Mouse (Mus musculus): Measurements from ENCODE around the gene Slc31a1.

Slc31a1 gene

DNA sequence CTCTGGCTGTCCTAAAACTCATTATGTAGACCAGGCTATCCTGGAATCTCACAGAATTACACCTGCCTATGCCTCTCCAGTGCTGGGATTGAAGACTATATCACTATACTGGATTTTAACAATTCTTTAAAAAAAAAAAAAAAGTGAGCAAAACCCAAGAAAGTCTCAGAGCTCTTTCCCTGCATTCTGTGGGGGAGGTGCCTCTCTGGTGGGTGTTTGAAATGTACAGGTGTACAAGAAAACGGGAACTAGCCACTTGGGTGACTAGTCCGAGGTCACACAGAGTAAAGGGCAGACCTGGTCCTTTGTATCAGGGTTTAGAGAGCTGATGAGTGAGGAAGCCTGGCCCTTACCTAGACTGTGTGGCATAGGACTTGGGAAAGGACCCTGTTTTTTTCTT, 1.9 kb downstream of the Slc31a1 start:
- no peak for DNase-seq (ENCODE audit: low read depth, low spot score)

DNA sequence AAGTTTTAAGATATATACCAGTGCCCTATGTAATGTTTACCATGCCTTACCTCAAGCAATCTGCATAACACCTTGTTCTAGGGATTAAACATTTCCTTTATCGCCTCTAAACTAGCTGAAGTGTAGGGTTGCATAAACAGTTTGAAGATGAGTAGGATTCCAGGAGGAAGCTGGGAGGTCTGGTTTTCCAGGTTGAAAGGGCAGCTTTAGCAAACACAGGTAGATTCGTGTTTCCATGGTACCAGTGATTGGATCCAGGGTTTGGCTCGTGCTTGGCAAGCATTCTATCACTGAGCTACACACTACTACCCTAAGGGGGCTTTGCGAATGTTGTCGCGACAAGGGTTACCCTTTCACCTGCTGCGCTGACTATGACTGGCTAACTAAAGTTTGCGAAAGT, 3.8 kb downstream of the Slc31a1 start:
- no peak for DNase-seq (ENCODE audit: low read depth, low spot score)

DNA sequence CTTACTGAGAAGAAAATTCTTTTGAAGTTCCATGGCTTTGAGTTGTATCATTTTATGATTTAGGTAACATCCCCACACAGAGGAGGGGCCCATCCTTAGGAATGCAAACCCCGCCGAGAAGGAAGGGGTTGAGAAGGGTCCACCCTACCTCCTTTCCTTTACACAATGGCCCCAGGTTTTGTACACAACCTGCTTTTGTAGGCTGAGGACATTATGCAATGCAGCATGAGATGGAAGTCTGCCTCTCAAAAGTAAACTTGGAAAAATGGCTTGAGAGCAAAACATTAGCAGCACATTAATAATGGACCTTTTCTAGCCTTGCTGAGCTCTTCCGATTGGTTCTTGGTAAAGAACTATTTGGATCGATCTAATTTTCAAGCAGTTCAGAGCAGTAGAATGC, 5.8 kb downstream of the Slc31a1 start:
- DNase-seq (ENCODE audit: low read depth, low spot score): no peak

DNA sequence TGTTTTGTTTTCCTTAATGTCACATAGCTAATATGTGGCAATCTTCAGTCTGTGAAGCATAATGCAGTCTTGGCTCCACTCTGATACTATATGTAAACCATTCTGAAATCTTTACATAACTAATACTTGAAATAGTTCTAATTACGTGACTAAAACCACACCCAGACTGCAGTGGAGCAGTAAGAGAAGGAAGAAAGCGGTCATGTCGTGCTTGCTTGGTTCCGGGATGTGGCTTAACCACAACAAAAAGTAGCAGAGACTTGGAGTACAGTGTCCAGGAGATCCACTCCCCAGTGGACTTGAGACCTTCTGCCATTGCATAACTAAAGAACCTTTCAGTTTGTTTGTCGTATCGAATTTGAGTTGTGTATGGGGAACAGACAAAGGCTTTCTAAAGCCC, 7.1 kb downstream of the Slc31a1 start:
- DNase-seq (ENCODE audit: low read depth, low spot score): no peak

DNA sequence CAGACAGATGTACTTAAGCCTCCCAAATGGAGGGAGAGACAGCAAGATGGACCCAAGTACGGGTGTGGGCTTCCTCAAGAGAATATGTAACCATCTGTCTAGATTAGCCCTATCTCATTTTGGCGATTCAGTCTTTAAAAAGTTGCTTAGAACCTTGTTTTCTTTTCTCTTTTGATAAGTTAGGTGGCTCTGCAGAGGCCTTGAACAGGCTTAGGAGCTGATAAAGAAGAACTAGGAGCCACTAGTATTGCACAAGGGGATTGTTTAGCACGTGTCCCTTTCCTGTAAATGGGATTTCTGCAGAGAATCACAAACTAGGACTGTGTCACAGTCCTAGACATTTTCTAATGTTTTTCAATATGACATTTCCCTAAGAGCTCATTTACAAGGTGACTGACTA, 8.6 kb downstream of the Slc31a1 start:
- DNase-seq (ENCODE audit: low read depth, low spot score): no peak

DNA sequence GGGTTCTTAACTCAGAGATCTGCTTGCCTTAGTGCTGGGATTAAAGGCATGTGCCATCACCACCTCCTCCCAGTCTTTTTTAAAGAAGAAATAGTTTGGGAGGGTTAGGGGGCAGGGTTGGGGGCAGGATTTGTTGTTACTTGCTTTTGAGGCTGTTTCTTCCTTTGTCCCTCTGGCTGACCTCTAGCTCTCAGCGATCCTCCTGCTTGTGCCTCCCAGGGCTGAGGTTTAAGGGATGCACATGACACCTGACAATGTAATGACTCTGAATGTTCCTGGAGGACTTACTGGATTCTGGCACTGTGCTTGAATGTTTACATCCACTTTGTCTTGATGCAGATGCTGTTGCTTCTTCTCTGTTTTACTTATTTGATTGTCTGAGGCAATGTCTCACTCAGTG, 11.9 kb downstream of the Slc31a1 start:
- no peak for DNase-seq (ENCODE audit: low read depth, low spot score)

DNA sequence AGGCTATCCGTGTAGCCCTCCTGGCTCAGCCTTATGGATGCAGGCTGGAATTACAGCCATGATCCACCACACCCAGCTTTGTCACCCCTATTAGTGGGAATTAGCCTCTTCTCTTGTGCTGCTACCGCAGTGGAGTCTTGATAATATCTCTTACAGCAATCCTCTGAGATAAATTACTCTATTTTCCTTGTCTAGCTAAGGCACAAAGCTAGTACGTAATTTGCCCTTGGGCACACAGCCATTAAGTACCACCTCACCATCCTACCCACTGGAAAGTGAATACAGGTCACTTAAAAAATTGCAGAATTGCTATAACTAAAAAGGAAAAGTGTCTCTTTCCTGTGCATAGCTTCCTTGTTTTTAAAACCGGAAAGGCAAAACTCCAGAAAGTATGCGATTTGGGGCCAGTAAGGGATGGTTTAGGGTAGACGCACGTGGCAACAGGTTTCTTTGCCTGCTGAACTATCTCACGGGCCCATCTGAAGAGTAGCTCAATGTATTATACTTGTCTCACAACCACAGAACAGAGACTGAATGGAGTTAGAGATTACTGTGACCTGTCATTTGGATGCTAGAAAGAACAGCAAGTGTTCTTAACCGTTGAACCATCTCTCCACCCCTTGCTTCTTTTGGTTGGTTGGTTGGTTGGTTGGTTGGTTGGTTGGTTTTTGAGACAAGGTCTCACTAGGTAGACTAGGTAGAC, 12.4 kb downstream of the Slc31a1 start:
- DNase-seq (ENCODE audit: low read depth, low spot score): no peak

DNA sequence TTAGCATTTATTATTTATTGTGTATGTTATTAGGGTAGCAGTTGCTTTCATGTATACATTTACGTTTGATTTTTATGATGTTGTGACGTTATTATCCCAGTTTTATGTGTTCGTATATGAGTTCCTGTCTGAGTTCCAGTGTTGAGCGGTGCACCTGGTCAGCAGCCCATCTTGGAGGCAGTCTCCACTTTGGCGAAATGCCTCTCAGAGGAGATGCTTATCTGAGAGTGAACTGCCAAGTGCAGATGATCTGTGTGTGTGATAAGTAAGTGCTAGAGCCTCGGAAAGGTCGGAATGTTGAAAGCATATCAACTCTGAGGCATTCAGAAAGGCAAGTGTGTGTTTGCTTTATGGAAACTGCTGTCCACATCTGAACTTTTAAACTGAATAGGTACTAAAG, 13.1 kb downstream of the Slc31a1 start:
- no peak for DNase-seq (ENCODE audit: low read depth, low spot score)

DNA sequence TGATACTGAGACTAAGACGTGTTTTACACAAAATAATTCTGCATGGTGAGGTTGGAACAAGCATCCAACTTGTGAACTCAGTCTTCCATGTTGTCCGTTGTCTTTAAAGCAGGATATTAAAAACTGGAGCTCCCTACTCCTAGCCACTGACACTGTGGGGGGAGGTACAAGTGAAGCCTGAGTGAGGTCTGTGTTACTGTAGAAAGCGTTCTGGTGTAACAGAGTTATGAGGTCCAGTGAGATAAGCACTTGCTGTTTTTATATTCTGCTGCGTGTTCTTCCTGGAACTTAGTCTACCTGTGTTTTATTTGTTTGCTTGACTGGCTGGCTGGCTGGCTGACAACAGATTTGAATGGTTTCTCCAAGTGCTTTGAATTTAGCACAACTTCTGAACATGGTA, 13.8 kb downstream of the Slc31a1 start:
- DNase-seq (ENCODE audit: low read depth, low spot score): no peak

DNA sequence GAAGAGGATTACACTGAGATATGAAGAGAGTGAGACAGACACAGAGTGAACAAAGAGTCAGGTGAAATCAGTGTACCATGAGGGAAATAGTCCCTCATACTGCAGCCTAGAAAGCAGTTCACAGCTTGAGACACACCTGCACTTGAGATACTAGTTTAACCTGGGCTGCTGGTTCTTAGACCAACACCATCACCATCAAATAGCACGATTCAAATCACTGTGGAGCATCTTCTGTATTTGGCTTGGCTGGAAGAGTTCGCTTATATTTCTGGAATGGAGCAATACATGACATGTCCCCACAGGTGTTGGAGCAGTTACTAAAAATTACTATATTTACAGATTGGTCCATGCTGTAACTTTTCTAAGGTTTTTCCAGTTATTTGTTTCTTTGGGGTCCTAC, 15.6 kb downstream of the Slc31a1 start:
- no peak for DNase-seq (ENCODE audit: low read depth, low spot score)

DNA sequence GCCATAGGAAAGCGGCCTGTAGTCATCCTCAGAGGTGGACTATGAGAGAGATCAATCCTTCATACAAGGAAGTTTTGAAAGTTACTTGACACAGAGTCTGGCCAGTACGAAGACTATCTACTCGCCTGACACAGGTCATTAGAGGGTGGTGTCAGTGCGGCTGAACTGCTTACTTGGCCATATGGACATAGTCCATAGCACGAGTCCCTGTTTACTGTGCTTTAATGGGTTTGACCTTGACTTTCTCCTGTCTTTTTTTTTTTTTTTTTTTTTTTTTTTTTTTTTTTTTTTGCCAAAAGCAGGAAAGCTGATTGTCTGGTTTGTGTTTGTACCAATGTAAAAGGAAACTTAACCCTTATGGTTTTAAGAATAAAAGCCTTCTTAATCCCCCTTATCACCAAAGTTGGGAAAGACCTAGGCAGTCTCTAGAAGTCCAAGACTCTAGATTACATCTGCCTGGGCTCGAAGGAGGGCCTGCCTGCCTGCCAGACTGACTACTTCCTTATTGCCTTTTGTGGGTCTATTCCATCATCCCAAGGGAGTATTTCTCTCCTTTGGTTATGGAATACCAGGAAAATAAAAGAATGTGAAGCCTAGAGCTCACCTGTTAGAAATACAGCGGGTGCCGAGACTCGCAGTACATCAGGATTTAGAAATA, 19.3 kb downstream of the Slc31a1 start:
- DNase-seq (ENCODE audit: low read depth, low spot score): no peak

DNA sequence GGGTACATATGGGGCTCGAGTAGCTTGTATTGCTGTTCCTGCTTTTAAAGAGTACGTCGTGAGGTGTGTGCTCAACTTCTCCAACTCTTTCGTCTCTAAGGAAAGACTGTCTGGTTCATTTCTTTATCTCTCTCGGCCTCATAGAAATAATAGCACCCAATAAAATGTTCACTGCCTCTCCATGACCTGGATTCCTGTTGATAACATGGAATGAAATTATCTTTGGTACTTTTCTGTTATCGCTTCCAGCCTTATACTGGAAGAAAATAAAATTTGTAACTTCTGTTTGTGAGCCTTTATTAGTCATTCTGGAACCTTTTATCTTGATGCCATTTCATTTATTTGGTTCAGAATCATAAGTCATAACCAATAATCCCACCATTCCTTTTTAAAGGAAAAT, 22.7 kb downstream of the Slc31a1 start:
- no peak for DNase-seq (ENCODE audit: low read depth, low spot score)

DNA sequence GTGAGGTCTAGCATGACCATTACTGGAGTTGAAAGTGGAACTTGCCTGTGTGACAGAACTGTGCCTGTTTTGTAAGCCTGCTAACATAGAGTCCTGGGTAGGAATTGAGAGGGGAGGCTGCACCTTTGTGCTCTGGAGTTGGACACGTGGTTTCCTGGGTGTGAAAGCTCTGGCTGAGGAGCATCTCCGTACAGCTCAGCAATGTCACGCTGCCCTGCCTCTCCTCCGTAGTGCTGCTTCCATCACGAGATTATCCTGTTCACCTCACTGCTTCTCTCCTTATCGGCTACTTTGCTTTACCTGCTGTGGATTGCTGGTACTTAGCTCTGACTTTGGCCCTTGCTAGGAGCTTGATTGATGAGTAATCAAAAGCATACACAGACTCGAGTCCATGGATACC, 23.2 kb downstream of the Slc31a1 start:
- no peak for DNase-seq (ENCODE audit: low read depth, low spot score)

DNA sequence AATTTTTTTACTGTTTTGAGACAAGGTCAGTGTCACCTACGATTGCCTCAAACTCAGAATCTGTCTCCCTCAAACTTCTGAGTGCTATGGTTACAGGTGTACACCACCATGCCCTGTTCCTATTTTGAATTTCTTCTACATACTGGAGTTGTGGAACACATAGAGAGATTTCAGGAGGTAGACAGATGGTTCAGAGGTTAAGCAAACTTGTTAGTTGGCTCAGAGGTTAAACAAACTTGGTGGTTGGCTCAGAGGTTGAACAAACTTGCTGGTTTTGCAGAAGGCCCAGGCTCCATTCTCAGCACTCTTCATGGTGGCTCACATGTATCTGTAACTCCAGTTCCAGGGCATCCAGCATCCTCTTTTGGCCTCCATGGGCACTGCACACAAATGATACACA, 23.6 kb downstream of the Slc31a1 start:
- no peak for DNase-seq (ENCODE audit: low read depth, low spot score)

DNA sequence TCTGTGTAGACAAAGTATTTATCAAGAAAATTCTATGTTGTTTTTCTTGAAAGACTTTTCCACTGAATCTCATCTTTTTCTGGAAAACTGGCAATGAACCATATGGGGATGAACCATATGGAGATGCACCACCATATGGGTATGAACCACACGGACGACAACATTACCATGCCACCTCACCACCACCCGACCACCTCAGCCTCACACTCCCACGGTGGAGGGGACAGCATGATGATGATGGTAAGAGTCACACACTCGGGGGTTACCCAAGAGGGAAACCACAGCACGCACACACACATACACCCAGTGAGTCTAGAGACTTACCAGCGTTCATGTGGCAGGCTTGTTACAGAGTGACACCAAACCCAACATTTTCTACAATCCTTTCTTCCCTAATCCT, 24.9 kb downstream of the Slc31a1 start:
- no peak for DNase-seq (ENCODE audit: low read depth, low spot score)

DNA sequence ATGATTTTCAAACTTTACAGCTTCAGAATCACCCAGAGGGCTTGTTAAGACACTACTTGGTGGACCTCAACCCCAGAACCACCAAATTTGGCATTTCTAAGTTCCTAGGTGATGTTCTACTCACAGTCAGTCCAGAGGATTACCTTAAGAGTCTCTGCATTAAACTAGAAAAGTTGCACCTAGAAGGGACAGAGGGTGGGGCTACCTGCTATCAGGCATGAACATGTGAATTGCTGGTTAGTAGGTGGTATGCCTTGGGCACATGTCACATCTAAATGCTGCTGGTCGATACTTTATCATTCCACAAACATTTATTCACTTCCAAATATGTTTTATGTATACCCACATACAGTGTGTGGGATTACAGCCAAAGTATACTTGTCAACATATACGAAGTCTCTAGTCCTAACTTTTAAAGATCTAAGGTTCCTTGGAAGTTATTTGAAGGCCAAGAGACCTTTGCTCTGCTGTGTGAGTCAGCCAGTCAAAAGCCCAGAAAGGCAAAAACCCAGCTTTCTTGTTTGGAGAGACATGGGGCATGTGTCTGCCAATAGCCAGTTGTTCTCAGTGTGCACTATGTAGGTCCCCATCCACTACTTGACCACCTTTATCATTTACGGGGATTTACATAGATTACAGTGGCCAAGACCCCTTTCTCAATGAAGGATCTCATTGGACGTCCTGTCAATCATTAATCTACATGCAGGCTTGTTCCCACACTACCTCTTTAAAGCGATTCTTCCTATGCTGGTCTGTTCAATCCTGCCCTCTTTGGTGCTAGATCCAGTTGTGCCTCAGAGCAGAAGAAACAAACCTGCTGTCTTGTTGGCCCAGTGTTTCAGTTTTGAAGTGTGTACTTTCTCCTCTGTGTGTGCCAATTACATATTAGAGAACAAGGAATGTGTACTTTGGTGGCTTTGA, 29.3 kb downstream of the Slc31a1 start:
- DNase-seq (ENCODE audit: low read depth, low spot score): no peak

DNA sequence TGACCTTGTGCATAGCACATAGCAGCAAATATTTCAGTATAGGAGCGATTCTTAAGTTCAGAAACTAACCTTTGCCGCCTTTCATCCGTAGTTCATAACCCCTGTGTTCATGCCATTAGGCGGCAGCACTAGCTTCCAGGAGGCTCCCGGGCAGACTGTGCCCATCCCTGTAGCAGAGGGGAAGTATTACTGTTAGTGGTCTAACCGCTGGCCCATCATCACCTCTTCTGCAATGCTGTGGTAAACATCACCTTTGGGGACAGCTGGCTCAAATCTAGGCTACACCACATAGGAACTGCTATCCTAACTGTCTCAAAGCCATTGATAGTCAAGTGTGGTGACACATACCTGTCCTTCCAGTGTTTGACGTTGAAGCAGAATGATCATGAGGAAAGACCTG, 31.4 kb downstream of the Slc31a1 start:
- DNase-seq (ENCODE audit: low read depth, low spot score): no peak

DNA sequence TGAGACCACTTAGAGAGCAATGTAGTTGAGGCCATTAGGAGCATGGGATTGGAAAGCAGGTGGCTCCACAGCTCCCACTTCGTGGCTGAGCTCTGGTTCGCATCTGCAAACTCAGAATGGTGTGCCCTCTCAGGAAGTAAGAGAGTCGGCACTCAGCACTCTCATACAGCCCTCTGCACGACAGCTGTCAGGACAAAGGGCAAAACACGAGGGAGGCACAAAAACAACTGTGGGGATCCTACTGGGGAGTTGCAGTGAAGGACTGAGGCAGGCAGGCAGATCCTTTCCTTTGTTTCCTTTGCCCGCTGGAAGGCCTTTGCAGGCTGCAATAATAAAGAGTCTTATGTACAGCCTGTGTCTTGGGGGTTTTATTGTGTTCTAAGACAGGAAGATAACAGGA, 32.9 kb downstream of the Slc31a1 start:
- DNase-seq (ENCODE audit: low read depth, low spot score): no peak

DNA sequence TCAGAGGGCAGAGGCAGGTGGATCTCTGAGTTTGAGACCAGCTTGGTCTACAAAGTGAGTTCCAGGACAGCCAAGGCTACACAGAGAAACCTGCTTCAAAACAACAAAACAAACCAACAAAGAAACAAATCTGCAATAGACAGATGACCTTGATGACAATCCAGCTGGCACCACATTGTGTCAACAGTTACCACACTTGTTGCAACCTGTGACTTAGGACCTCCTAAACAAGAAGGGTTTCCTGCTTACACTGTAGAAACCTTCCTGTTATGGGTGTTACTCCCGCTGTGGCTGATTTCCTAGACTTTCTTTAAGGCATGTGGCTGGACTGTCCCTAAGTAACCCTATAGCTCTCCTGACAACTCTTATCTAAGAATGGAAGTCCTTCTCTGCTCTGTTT, 35.3 kb downstream of the Slc31a1 start:
- DNase-seq (ENCODE audit: low read depth, low spot score): no peak

DNA sequence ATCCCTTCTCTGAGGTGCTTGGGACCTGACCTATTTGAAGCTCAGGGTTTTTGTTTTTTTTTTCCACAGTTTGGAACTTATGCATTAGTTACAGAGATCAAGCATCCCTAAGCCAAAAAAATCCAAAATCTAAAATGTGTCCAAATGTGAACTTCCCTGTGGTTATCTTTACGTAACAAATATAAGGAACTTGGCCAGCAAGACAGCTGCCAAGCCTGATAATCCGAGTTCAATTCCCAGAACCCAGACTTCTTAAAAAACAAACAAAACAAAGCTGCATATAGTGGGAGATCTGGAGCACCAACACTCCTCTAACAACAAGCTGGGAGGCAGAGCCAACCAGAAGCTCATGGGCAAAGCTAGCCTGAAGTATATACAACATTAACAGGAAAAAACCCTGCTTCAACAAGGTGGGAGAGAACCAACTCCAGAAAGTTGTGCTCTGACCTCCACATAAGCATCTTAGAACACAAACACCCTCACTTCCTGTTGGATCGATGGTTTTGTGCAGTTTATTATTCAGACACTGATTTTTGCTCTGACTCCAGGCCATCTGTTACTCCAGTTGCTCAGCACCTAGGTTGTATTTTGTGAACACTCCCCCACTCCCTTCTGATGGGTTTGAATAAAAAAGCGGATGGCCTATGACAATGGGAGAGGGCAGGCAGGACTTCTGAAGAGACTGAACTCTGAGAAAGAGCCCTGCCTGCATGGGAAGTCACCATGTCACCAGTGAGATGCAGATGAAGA, 37.3 kb downstream of the Slc31a1 start:
- no peak for DNase-seq (ENCODE audit: low read depth, low spot score)

DNA sequence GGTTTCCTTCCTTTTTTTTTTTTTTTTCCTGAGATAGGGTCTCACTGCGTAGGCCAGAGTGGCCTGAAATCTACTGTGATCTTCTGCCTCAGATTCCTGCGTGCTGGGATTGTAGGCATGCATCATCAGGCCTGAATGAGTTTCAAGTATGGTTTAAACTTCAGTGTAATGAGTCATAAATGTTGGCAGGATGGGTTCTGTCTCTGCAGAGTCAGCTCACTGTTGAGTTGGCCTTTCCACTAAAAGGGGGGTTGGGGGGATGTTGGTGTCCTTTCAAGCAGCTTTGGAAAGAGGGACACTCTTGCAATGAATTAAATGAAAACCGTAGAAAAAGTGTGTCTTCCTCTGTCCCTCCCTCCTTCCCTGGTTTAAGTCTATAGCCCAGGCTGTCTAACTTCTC, 38.4 kb downstream of the Slc31a1 start:
- peak; percentile 17 for DNase-seq (ENCODE audit: low read depth, low spot score)

DNA sequence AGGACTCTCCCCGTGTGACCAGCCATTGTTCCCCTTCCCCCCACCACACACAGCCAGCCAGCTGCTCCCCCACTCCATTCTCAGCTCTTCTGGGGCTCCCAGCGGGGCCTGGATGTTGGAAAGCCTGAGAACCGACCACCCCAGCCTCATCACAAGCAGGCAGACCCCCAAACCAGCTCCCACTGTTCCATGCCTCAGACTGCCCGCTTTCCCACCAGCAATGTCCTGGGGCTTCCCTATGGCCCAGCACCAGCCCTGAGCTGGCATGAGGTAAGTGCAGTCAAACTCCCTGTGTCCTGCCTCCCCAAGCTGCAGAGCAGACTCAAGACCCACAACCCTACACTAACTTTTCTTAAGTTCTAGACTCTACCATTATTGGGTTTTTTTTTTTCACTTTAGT, 45.6 kb downstream of the Slc31a1 start:
- DNase-seq (ENCODE audit: low read depth, low spot score): no peak
